Mouse (Mus musculus): Measurements from ENCODE around the gene Mettl24.

Mettl24 gene

GRCm38 (mm10) chr10:40686976-40687375 lies 3.9 kb downstream of the Mettl24 start:
- DNase-seq = no peak

GRCm38 (mm10) chr10:40687407-40687806 lies 4.3 kb downstream of the Mettl24 start:
- no peak for DNase-seq

GRCm38 (mm10) chr10:40688266-40688665 lies 5.2 kb downstream of the Mettl24 start:
- no peak for DNase-seq

DNA sequence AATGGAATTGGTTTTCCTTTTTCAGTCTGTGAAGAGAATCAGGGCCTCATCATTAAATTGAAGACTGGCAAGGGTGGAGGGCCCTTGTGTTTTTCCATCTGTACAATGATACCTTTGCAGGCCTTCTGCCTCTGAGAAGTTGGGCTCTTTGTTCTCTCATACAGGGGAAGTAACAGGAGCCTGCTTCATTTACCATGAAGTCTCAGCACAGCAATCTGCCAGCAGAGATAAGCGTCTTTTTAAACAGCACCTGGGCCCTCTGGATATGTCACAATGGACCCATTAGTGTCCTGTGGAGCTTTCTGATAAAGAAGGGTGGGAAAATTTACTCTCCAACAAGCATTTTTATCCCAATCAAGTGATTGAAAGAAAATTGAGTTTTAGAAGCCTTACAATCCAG lies 5.8 kb downstream of the Mettl24 start:
- DNase-seq = no peak

DNA sequence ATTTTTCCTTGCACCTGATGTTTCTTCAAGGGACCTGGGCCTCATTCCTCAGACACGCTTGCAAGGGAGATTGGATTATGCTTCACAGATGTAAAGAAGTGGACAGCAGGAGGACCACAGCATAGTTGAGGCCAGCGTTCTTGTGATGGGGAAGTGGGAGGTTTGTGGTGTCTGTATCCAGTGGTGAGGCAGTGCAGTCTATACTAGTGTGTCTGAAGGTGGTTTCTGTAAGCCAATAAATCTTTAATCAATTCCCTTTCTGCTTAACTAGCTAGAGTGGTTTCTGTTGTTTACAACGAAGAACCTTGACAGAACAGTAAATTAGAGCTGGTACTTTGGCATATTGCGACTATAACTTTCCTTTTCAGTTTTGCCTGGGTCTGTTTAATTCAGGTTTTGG lies 15.6 kb downstream of the Mettl24 start:
- no peak for DNase-seq

DNA sequence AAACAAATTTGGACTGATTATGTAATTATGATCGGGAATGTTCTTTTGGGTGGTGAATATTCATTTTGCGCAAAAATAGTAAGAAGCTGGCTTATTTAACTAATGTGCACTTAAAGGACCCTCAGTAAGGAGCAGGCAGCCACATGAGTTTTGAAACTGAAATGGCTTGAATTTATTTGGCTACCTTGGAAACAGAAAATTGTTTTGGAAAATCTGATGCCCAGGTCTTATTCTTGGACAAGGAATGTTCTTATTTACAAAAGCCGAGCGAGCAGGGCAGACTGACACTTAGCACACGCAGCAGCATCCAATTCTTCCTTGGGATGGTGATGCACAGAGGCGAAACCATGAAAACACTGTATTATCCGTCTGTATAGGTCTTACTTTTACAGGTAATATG lies 28.0 kb downstream of the Mettl24 start:
- no peak for DNase-seq

GRCm38 (mm10) chr10:40713018-40713608 lies 30.0 kb downstream of the Mettl24 start:
- peak; percentile 36 to 50 for DNase-seq

- no peak for DNase-seq
Observed at GRCm38 (mm10) chr10:40713829-40714228, 30.7 kb downstream of the Mettl24 start.

GRCm38 (mm10) chr10:40715151-40715550 lies 32.1 kb downstream of the Mettl24 start:
- no peak for DNase-seq

- DNase-seq = no peak
Observed at GRCm38 (mm10) chr10:40716296-40716695, 33.2 kb downstream of the Mettl24 start.

- no peak for DNase-seq
Observed at GRCm38 (mm10) chr10:40716713-40717112, 33.6 kb downstream of the Mettl24 start.

DNA sequence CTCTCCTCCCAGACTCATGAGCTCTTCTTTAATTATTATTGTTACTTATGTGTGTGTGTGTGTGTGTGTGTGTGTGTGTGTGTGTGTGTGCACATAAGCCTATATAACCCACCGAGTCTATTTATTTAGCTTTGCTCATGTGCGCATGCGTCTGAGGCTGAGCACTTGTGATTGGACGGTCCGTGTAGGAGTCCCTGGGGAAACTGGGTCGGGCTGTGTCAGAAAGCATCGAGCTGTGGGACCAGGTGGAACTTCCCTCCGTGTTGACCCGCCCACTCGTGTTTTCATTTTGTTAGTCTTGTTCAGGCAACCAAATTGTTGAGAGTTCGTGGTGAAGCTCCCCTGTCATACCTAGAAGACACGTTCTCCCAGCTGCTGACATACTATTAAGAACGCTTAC lies 35.3 kb downstream of the Mettl24 start:
- no peak for DNase-seq

DNA sequence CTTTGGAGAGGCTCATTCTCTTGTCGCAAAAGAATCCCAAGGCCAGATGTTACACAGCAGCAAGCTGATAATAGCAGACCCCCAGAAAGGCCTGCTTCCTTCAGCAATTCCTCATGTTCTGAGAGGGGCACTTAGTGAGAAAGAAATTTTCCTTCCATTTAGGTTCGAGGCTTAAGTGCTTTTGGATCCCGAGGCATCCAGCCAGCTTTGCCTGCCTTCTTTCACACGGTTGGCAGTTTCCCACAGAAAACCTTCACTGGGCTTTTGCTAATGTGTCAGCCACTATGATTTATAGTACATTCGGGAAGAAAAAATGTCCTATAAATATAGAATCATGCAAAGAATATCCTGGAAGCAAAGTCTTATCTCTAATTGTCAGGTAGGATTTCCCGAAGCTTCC lies 36.0 kb downstream of the Mettl24 start:
- DNase-seq = no peak

- no peak for DNase-seq
Observed at GRCm38 (mm10) chr10:40720883-40721282, 37.8 kb downstream of the Mettl24 start.

- no peak for DNase-seq
Observed at GRCm38 (mm10) chr10:40724342-40724741, 41.3 kb downstream of the Mettl24 start.

- peak; percentile 37 to 45 for DNase-seq
Observed at GRCm38 (mm10) chr10:40725066-40725465, 42.0 kb downstream of the Mettl24 start.

DNA sequence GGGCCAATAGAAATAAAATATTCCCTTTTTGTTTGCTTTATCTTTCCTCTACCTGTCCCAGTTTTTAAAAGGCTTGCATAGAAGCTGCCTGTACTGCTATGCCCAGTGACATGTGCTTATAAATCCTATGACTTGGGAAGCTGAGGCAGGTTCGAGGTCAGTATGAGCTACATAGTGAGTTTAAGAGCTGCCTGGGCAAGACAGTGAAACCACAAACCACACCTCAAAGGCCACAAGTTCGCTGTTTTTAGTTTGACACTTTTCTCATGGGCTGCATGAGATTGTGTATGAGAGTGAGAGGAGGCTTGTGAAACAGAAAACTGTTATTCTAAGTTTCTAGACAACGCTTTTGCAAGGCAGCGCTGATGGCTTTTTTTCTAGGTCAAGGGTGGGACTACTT lies 42.4 kb downstream of the Mettl24 start:
- no peak for DNase-seq

GRCm38 (mm10) chr10:40726288-40726902 lies 43.3 kb downstream of the Mettl24 start:
- no peak for DNase-seq

- no peak for DNase-seq
Observed at GRCm38 (mm10) chr10:40726989-40727388, 43.9 kb downstream of the Mettl24 start.

GRCm38 (mm10) chr10:40730200-40730599 lies 47.1 kb downstream of the Mettl24 start:
- no peak for DNase-seq

GRCm38 (mm10) chr10:40733291-40733690 lies 50.2 kb downstream of the Mettl24 start:
- DNase-seq = no peak

DNA sequence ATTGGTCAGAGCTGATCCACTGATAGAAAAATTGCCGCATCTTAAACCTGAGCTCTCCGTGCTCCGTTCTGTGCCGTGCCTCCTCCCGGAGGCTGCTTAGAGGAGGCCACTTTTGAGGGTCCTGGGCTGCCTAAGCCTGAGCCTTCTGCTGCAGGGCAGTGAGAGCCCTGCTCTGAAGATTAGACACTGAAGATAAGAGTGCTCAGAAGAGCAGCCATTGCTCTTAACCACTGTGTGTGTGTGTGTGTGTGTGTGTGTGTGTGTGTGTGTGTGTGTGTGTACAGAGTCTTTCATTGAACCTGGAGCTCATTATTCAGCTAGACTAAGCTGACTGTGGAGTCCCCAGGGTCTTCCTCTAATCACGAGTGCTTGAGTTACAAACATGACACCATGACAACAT lies 53.1 kb downstream of the Mettl24 start:
- no peak for DNase-seq

GRCm38 (mm10) chr10:40737274-40738112 lies 54.4 kb downstream of the Mettl24 start:
- no peak for DNase-seq

GRCm38 (mm10) chr10:40740696-40741095 lies 57.6 kb downstream of the Mettl24 start:
- no peak for DNase-seq

Measured in kidney, postnatal 25 days (tissue).